Mouse (Mus musculus) limb, embryonic 14.5 days (tissue): ENCODE data around the gene Dmpk. TPM values are rescaled to one million over a fixed set of nuclear protein-coding genes. Genes with fewer than 3 reads are reported as not detected.

Experiments
- ATAC-seq: fragments of 200-750 bp; cut with Nextera tagmentation; 2 replicates; pipeline ENCODE4 v1.8.0; 2017; ENCODE audit warnings: low read depth, moderate number of reproducible peaks, moderate TSS enrichment; ENCODE audit not compliant: low FRiP score
- DNase-seq: peaks from one replicate; pipeline ENCODE4 v3.0.0-alpha.2; 2015; ENCODE audit warnings: low spot score
- H3K27ac ChIP-seq: fragments of 300-500 bp; sonication (generic); replicated peaks from 2 replicates; pipeline ENCODE4 v1.5.1; 2014; ENCODE audit warnings: low read depth, mild to moderate bottlenecking, low read length, moderate library complexity, mixed read lengths
- H3K27me3 ChIP-seq: fragments of 300-500 bp; sonication (generic); 2 replicates; pipeline ENCODE4 v1.6.1; 2014; ENCODE audit warnings: low read length, mixed read lengths; ENCODE audit not compliant: control insufficient read depth, insufficient read depth
- H3K36me3 ChIP-seq: fragments of 300-500 bp; sonication (generic); 2 replicates; pipeline ENCODE4 v1.6.1; 2014; ENCODE audit warnings: mild to moderate bottlenecking, low read length, moderate library complexity, mixed read lengths; ENCODE audit not compliant: control insufficient read depth, insufficient read depth
- H3K4me1 ChIP-seq: fragments of 300-500 bp; sonication (generic); 2 replicates; pipeline ENCODE4 v1.6.1; 2014; ENCODE audit warnings: antibody characterized with exemption, low read length, mixed read lengths; ENCODE audit not compliant: control insufficient read depth, insufficient read depth
- H3K4me2 ChIP-seq: fragments of 300-500 bp; sonication (generic); replicated peaks from 2 replicates; pipeline ENCODE4 v1.6.1; 2014; ENCODE audit warnings: low read depth, mild to moderate bottlenecking, low read length, moderate library complexity; ENCODE audit not compliant: severe bottlenecking
- H3K4me3 ChIP-seq: fragments of 300-500 bp; sonication (generic); replicated peaks from 2 replicates; pipeline ENCODE4 v1.5.1; 2014; ENCODE audit warnings: low read length
- H3K9ac ChIP-seq: fragments of 300-500 bp; sonication (generic); 2 replicates; pipeline ENCODE4 v1.6.1; 2014; ENCODE audit warnings: mild to moderate bottlenecking, low read depth, low read length, moderate library complexity; ENCODE audit not compliant: severe bottlenecking
- H3K9me3 ChIP-seq: fragments of 300-500 bp; sonication (generic); 2 replicates; pipeline ENCODE4 v1.6.1; 2016; ENCODE audit warnings: low read length; ENCODE audit not compliant: control insufficient read depth
- POLR2A ChIP-seq: fragments of 200-500 bp; IDR thresholded peaks from 2 replicates; pipeline ENCODE4 v1.8.0; 2012; ENCODE audit warnings: inconsistent platforms, mild to moderate bottlenecking, moderate library complexity, borderline replicate concordance; ENCODE audit not compliant: insufficient read depth, insufficient read length; ENCODE audit errors: extremely low read depth
- WGBS: fragments of 180-500 bp; shearing (Covaris S2); extraction: QIAGEN DNeasy Blood & Tissue Kit; methylation state at CpG from one replicate; pipeline ENCODE4 v1.1.7; 2014; 5-methylcytosine and 5-hydroxymethylcytosine counted together
- polyA plus RNA-seq, 2 experiments: library from polyadenylated mRNA; depleted of rRNA in 1 of 2; stranded (reverse) in 1 of 2; unstranded in 1 of 2; fragments of >200 nt; fragmentation: Nextera tagmentation in 1 of 2; extraction: Ambion mirVana in 1 of 2; gene quantifications; 2 replicates each; pipeline versions ENCODE4 v1.2.1 to v1.2.3; 2012 to 2014

The Dmpk gene
- polyA plus RNA-seq, 2 experiments = 37.1 to 143 TPM

DNA sequence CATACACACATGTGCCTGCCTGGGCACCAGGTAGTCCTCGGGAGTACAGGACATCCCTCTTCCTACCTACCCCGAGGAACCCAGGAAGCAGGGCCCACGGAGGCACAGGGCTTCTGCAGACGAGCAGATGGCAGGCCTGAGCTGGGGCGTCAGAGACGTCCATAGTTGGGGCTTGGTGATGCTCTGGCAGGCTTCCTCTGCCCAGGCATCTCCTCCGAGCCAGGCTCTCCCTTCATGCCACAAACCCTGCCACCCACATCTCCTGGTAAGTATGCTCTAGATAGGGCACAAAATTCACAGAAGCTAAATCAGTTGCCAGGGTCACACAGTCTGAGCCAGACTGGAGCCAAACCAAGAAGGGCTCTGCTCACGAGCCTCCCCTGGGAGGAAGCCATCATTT is 33.5 kb upstream of the Dmpk start:
- Histone ChIP-seq H3K9me3 (no peaks in the 10 kb centered on the region), H3K27ac (no peak overlapping the region), H3K36me3 (peaks cover 78% of the 10 kb centered on the region), H3K4me1 (no peaks in the 10 kb centered on the region), H3K27me3 (no peaks in the 10 kb centered on the region), H3K9ac (no peak overlapping the region), H3K4me3 (no peak overlapping the region), H3K4me2 (no peak overlapping the region)
- 82% methylated on average over 8 of the region's 8 CpGs for WGBS
- ATAC-seq (no peak), DNase-seq (no peak)
- no peak for TF ChIP-seq POLR2A

DNA sequence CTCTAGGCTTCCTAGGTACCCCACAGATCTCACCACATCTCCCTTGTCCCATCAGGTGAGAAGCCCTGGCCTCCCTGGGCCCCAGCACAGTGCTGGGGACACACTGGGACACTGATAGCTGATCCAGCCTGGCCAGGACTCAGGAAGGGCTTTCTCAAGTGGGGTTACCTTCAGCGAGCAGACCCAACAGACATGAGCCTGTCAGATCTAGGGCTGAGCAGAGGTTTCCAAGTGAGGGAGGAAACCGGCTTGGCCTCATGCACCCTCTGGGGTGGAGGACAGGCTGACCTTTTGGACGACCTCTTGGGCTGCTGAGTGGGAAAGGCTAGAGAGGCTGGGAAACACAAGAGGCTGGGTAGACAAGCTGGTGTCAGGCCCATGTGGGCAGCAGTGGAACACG is 32.5 kb upstream of the Dmpk start:
- 82% methylated on average over 4 of the region's 4 CpGs for WGBS

DNA sequence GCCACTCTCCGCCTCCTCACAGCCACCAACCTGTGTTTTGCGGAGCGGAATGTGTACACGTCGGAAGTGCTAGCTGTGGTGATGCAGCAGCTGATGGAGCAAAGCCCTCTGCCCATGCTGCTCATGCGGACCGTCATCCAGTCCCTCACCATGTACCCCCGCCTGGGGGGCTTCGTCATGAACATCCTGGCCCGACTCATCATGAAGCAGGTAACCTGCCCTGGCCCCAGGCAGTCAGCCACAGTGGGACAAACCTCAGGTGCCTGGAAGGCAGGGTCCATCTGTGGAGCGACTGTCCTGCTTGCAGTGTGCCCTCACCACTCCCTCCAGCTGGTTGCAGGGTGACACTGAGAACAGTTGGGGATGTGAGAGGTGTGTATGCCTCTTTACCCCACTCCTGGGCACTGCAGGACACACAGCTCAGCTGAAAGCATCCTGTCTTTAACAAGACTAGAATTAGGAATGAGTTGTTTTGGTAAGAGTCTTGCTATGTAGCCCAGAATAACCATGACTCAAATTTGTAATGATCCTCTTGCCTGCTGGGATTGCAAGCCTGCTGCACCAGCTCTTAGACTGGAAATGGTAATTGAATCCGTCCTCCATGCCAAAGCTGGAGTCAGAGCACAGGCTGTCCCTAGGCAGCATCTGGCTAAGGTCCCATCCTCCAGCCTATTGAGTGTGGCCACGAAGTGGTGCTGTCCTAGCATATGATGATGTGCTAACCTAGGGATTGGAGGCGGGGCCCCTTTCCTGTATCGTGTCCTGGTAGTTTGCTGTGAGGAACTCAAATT is 31.1 kb upstream of the Dmpk start:
- no peak overlapping the region for H3K9ac ChIP-seq
- no peak for ATAC-seq
- H3K4me2 ChIP-seq = no peak overlapping the region
- H3K9me3 ChIP-seq = no peaks in the 10 kb centered on the region
- WGBS = 88% methylated on average over 15 of the region's 15 CpGs
- DNase-seq = no peak
- no peaks in the 10 kb centered on the region for H3K4me1 ChIP-seq
- H3K36me3 ChIP-seq = peaks cover 55% of the 10 kb centered on the region
- no peak for TF ChIP-seq POLR2A
- H3K27ac ChIP-seq = no peak overlapping the region
- H3K27me3 ChIP-seq = no peaks in the 10 kb centered on the region
- no peak overlapping the region for H3K4me3 ChIP-seq

More for the DNA sequence above, 32.5 kb upstream of the Dmpk start:
- ATAC-seq = no peak
- Histone ChIP-seq H3K36me3 (peaks cover 68% of the 10 kb centered on the region), H3K27ac (no peak overlapping the region), H3K9ac (no peak overlapping the region), H3K4me3 (no peak overlapping the region), H3K4me2 (no peak overlapping the region), H3K9me3 (no peaks in the 10 kb centered on the region), H3K27me3 (no peaks in the 10 kb centered on the region), H3K4me1 (no peaks in the 10 kb centered on the region)
- no peak for DNase-seq
- TF ChIP-seq POLR2A = no peak

DNA sequence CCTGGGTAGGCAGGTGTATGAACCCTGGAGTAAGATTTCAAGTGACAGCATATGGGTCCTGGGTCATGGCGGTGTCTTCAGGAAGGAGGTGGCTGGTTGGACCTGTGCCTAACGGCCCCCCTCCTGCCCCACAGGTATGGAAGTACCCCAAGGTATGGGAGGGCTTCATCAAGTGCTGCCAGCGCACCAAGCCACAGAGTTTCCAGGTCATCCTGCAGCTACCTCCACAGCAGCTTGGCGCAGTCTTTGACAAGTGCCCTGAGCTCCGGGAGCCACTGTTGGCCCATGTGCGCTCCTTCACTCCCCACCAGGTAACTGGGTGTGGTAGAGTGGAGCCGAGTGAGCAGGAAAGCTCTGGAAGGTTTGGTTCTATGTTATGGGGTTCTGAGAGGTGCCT is 30.5 kb upstream of the Dmpk start:
- Histone ChIP-seq H3K36me3 (peaks cover 49% of the 10 kb centered on the region), H3K9me3 (no peaks in the 10 kb centered on the region), H3K27ac (no peak overlapping the region), H3K4me1 (no peaks in the 10 kb centered on the region), H3K4me3 (no peak overlapping the region), H3K9ac (no peak overlapping the region), H3K27me3 (no peaks in the 10 kb centered on the region), H3K4me2 (no peak overlapping the region)
- TF ChIP-seq POLR2A = no peak
- 89% methylated on average over 7 of the region's 7 CpGs for WGBS
- ATAC-seq (no peak), DNase-seq (no peak)

DNA sequence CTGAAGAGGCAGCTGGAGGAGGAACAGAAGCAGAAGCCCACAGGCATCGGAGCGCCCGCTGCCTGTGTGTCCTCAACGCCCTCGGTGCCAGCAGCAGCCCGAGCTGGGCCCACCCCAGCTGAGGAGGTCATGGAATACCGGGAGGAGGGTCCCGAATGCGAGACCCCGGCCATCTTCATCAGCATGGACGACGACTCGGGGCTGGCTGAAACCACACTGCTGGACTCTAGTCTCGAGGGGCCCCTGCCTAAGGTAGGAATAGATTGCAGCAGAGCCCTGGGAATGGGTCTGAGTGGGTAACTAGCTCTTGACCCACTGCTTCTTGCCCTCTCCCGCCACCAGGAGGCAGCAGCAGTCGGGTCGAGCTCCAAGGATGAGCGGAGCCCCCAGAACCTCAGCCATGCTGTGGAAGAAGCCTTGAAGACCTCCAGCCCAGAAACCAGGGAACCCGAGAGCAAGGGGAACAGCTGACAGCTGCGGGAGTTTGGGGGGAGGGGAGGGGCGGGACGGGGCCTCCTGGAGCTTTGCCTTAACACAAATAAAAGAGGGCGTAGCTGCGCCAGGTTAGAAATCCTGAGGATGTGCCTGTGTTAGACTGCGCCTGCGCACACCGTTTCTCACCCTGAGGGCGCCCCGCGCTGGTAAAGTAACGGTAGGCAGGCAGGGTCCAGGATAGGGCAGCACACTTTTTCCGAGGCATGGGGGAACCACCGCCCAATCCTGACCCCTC is 29.4 kb upstream of the Dmpk start, which contains the start of gene Rsph6a:
Gene Rsph6a, plus strand, starts transcription at position 644 of the 730 bp plus-strand sequence.
- Histone ChIP-seq H3K36me3 (peaks cover 38% of the 10 kb centered on the region), H3K4me3 (no peak within 1 kb of the TSS; the same call in 1 of the 2 replicates), H3K27ac (no peak within 1 kb of the TSS), H3K9me3 (no peaks in the 10 kb centered on the region), H3K9ac (peak within 1 kb of the TSS; percentile 21; the same call in 1 of the 2 replicates), H3K4me2 (peak within 1 kb of the TSS; percentile 34), H3K27me3 (no peaks in the 10 kb centered on the region), H3K4me1 (no peaks in the 10 kb centered on the region)
- peak; percentile 37 for DNase-seq
- WGBS = 24% methylated on average over 32 of the region's 33 CpGs
- peak; percentile 80 for ATAC-seq
- no peak for TF ChIP-seq POLR2A
